Mouse (Mus musculus) myocyte (in vitro differentiated cells): ENCODE measurements around the gene Fam214a. TPM values are rescaled to one million over a fixed set of nuclear protein-coding genes. Genes with fewer than 3 reads are reported as not detected.

Experiments
- H3K27me3 ChIP-seq: one replicate; pipeline ENCODE4 v1.6.1; 2011; ENCODE audit not compliant: control insufficient read depth, insufficient read depth, insufficient read length
- H3K36me3 ChIP-seq: one replicate; pipeline ENCODE4 v1.6.1; 2011; ENCODE audit not compliant: control insufficient read depth, insufficient read depth
- H3K4me2 ChIP-seq: one replicate; pipeline ENCODE4 v1.6.1; 2011; ENCODE audit warnings: low read depth, control low read depth
- H3K4me3 ChIP-seq: one replicate; pipeline ENCODE4 v1.5.1; 2011; ENCODE audit warnings: mild to moderate bottlenecking, control low read depth, moderate library complexity
- H3K79me2 ChIP-seq: one replicate; pipeline ENCODE4 v1.6.1; 2011; ENCODE audit not compliant: control insufficient read depth, insufficient read depth
- H3ac ChIP-seq: one replicate; pipeline ENCODE4 v1.6.1; 2011; ENCODE audit not compliant: control insufficient read depth, insufficient read length
- CEBPB ChIP-seq: IDR thresholded peaks from 2 replicates; pipeline ENCODE4 v1.6.1; 2011; ENCODE audit warnings: mild to moderate bottlenecking, moderate library complexity; ENCODE audit not compliant: poor library complexity, insufficient read depth, severe bottlenecking
- E2F4 ChIP-seq: IDR thresholded peaks from one replicate; pipeline ENCODE4 v1.6.1; 2011; ENCODE audit warnings: mild to moderate bottlenecking, control low read depth, moderate library complexity; ENCODE audit not compliant: insufficient read depth
- MAX ChIP-seq: IDR thresholded peaks from one replicate; pipeline ENCODE4 v1.6.1; 2011; ENCODE audit warnings: low read depth, mild to moderate bottlenecking, control low read depth
- MYOD1 ChIP-seq, 3 experiments: IDR thresholded peaks; one replicate each; pipeline ENCODE4 v1.6.1; 2011; ENCODE audit warnings: control low read depth in 2 of 3, low read depth in 2 of 3, mild to moderate bottlenecking in 2 of 3, moderate library complexity in 1 of 3; ENCODE audit not compliant: insufficient read length in 2 of 3, control insufficient read depth in 1 of 3
- MYOG ChIP-seq, 3 experiments: IDR thresholded peaks; one replicate each; pipeline ENCODE4 v1.6.1; 2011; ENCODE audit warnings: control low read depth in 2 of 3, low read depth in 2 of 3, mild to moderate bottlenecking in 2 of 3; ENCODE audit not compliant: insufficient read length in 2 of 3, control insufficient read depth in 1 of 3, insufficient read depth in 1 of 3
- POLR2A ChIP-seq: IDR thresholded peaks from one replicate; pipeline ENCODE4 v1.6.1; 2011; ENCODE audit warnings: low read depth, mild to moderate bottlenecking, control low read depth, moderate library complexity; ENCODE audit not compliant: insufficient read length
- POLR2AphosphoS2 ChIP-seq: IDR thresholded peaks from one replicate; pipeline ENCODE4 v1.6.1; 2011; ENCODE audit warnings: low read depth, control low read depth; ENCODE audit not compliant: insufficient read length
- REST ChIP-seq: IDR thresholded peaks from one replicate; pipeline ENCODE4 v1.6.1; 2011; ENCODE audit warnings: mild to moderate bottlenecking, control low read depth, moderate library complexity; ENCODE audit not compliant: insufficient read depth, insufficient read length
- SRF ChIP-seq: IDR thresholded peaks from one replicate; pipeline ENCODE4 v1.6.1; 2011; ENCODE audit warnings: low read depth; ENCODE audit not compliant: control insufficient read depth, insufficient read length
- TCF12 ChIP-seq: IDR thresholded peaks from one replicate; pipeline ENCODE4 v1.6.1; 2011; ENCODE audit warnings: mild to moderate bottlenecking, control low read depth; ENCODE audit not compliant: poor library complexity, insufficient read depth, severe bottlenecking
- TCF3 ChIP-seq: IDR thresholded peaks from one replicate; pipeline ENCODE4 v1.6.1; 2011; ENCODE audit warnings: low read depth, control low read depth; ENCODE audit not compliant: insufficient read length
- USF1 ChIP-seq: IDR thresholded peaks from one replicate; pipeline ENCODE4 v1.6.1; 2011; ENCODE audit warnings: low read depth, mild to moderate bottlenecking, control low read depth, moderate library complexity
- polyA plus RNA-seq: library from polyadenylated mRNA; unstranded; fragments of >200 nt; fragmentation: generic; extraction: Trizol; gene quantifications from one replicate; pipeline ENCODE4 v1.2.1, GENCODE M21; 2012; ENCODE audit warnings: missing spikeins

Gene Fam214a
- polyA plus RNA-seq, 1 experiment = 2.6 TPM

DNA sequence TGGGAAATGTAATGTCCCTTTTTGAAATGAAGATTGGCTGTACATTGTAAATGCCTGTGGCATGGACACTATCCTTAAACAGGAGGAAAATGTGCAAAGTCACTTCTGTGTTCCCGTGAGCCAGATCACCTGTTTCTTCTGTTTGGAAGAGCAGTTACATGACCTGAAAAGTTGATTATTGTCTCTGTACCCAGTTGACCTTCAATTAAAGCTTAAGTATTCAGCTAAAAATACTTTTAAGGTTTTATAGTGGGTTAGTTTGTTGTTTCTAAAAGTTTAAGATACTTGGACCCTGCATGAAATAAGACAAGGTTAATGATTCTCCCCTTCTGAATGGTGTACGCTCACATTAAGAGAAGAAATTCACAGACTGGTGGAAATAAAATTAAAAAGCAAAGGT lies 87.9 kb downstream of the Fam214a start:
- H3K27me3 ChIP-seq = no peaks in the 10 kb centered on the region
- no peaks in the 10 kb centered on the region for H3K36me3 ChIP-seq
- peaks cover 76% of the 10 kb centered on the region for H3K79me2 ChIP-seq
- H3K4me3 ChIP-seq = no peak overlapping the region
- H3ac ChIP-seq = no peak overlapping the region
- no peak overlapping the region for H3K4me2 ChIP-seq
- TF ChIP-seq E2F4 (no peak), MAX (no peak), TCF12 (no peak), SRF (no peak), POLR2AphosphoS2 (no peak), POLR2A (no peak)

DNA sequence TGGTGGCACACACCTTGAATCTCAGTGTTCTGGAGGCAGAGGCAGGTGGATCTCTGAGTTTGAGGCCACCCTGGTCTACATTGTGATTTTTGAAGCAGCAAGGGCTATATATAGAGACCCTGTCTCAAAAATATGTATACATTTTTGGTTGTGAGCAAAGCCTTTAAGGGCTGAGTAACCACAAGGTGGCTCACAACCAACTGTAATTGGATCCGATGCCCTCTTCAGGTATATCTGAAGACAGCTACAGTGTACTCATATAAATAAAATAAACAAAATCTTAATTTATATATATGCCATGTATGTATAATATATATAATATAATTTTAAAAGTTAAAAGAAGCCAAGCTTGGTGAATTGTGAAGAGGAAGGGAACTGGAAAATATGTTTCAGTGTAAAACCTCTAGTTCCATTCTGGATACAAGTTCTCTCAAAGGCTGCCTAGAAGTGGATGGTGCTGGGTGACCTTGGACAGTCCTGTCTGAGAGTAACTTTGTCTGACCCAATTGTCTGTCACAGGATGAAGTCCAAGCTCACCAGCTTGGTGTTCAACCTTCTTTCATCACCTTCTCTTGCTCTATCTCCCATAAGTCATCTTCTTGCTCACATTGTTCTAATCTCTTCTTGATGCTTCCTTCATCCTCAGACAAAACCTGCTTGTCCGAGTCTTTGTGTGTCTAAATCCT lies 89.3 kb downstream of the Fam214a start:
- Histone ChIP-seq H3K27me3 (no peaks in the 10 kb centered on the region), H3K4me3 (no peak overlapping the region), H3ac (no peak overlapping the region), H3K36me3 (no peaks in the 10 kb centered on the region), H3K79me2 (peaks cover 90% of the 10 kb centered on the region), H3K4me2 (no peak overlapping the region)
- TF ChIP-seq E2F4 (no peak), POLR2A (no peak)

DNA sequence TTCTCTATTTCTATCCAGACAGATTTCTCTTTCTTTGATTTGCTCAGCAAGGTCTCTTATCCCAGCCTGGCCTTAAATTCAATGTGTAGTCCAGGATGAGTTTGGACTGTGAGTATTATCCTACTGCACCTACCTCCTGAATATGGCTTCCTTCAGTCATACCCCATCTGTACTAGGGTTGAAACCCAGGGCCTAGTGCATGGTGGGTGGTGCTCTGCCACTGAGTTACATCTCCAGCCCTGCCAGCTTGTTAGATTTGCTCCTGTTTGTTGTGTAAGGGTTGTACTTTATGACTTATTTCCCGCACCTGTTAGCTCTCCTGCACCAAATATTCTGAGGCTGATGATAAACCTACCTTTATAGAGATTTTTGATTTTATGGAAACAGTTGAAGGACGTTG lies 90.5 kb downstream of the Fam214a start:
- H3ac ChIP-seq = no peak overlapping the region
- no peak overlapping the region for H3K4me3 ChIP-seq
- H3K36me3 ChIP-seq = no peaks in the 10 kb centered on the region
- H3K4me2 ChIP-seq = no peak overlapping the region
- peaks cover 96% of the 10 kb centered on the region for H3K79me2 ChIP-seq
- TF ChIP-seq POLR2AphosphoS2 (no peak), USF1 (no peak), MYOG (IDR thresholded peaks at IDR 0.05; ENCODE audit: control insufficient read depth in 1 of 3, insufficient read depth in 1 of 3, insufficient read length in 2 of 3, low read depth in 2 of 3) (no peak), REST (no peak)
- H3K27me3 ChIP-seq = no peaks in the 10 kb centered on the region

DNA sequence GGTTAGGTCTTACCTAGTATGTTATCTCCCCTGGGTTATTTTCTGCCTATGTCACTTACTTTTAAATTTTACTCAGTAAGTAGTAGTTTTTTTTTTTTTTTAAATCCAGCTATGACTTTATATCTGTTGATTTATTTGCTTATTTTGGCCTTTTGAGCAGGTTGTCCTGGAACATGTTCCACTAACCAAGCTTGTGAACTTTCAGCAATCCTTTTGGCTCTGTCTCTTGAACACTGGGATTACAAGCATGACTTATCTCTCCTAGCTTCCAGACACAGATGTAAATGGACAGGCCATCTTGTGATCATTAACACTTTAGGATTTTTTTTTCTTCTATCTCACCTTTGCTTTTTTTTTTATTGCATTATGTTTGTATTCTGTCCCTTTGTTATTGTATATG lies 94.4 kb downstream of the Fam214a start:
- no peaks in the 10 kb centered on the region for H3K27me3 ChIP-seq
- H3K4me2 ChIP-seq = no peak overlapping the region
- no peak overlapping the region for H3K4me3 ChIP-seq
- TF ChIP-seq POLR2A (no peak), POLR2AphosphoS2 (no peak), SRF (no peak)
- H3K79me2 ChIP-seq = peaks cover 83% of the 10 kb centered on the region
- H3ac ChIP-seq = no peak overlapping the region
- H3K36me3 ChIP-seq = no peaks in the 10 kb centered on the region

DNA sequence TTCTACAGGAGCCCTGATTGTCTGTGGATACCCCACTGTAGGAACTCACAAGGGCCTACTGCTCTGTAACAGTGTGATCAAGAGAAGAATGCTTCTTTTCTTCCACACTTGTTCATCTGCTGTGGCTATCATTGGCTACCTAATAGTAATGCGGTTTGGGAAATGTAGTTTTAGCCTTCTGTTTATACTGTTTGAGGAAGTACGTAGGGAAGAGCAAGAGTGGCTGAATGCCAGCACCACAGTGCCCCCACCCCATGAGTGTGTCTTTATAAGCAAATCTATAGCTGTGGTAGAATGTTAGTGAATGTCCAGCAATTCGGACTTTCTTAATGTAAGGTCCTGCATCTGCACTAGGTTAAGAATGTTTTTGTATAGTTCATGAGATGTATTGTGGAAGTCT lies 96.4 kb downstream of the Fam214a start:
- no peak overlapping the region for H3ac ChIP-seq
- H3K4me2 ChIP-seq = no peak overlapping the region
- no peak overlapping the region for H3K4me3 ChIP-seq
- H3K79me2 ChIP-seq = peaks cover 69% of the 10 kb centered on the region
- H3K27me3 ChIP-seq = no peaks in the 10 kb centered on the region
- peaks cover 4% of the 10 kb centered on the region for H3K36me3 ChIP-seq
- TF ChIP-seq SRF = no peak
- no peak for TF ChIP-seq CEBPB
- no peak for TF ChIP-seq TCF12
- no peak for TF ChIP-seq MYOD1 (IDR thresholded peaks at IDR 0.05; ENCODE audit: control insufficient read depth in 1 of 3, insufficient read length in 2 of 3, low read depth in 2 of 3)
- TF ChIP-seq MYOG (IDR thresholded peaks at IDR 0.05; ENCODE audit: control insufficient read depth in 1 of 3, insufficient read depth in 1 of 3, insufficient read length in 2 of 3, low read depth in 2 of 3) = no peak
- TF ChIP-seq E2F4 = no peak

DNA sequence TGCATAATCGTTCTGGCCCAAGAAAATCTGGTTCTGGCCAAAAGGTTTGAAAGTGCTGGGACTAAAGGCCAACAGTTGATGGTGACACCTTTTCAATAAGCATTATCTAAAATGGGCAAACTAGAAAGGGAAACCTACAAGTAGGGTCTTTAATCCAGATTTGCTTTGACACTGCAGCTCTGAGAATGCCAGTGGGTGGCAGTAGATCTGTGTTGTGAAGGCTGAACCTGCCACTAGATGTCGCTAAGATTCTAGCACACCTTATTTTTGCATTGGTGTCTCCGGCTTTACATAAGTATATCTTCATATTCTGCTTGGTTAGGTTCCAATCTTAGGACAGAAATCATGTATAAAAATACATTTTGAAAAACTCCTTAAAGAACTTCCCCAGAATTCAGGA lies 97.3 kb downstream of the Fam214a start:
- H3K79me2 ChIP-seq = peaks cover 62% of the 10 kb centered on the region
- peaks cover 4% of the 10 kb centered on the region for H3K36me3 ChIP-seq
- H3K27me3 ChIP-seq = no peaks in the 10 kb centered on the region
- H3K4me2 ChIP-seq = peak overlapping the region; percentile 0
- no peak overlapping the region for H3K4me3 ChIP-seq
- H3ac ChIP-seq = no peak overlapping the region
- TF ChIP-seq MYOG (IDR thresholded peaks at IDR 0.05; ENCODE audit: control insufficient read depth in 1 of 3, insufficient read depth in 1 of 3, insufficient read length in 2 of 3, low read depth in 2 of 3) (no peak), E2F4 (no peak), SRF (no peak), POLR2AphosphoS2 (no peak), USF1 (no peak), TCF12 (no peak), REST (no peak), POLR2A (no peak), MAX (no peak), CEBPB (no peak), TCF3 (no peak), MYOD1 (IDR thresholded peaks at IDR 0.05; ENCODE audit: control insufficient read depth in 1 of 3, insufficient read length in 2 of 3, low read depth in 2 of 3) (no peak)
